Mouse (Mus musculus): Measurements from ENCODE around the gene Csf2rb. TPM values are rescaled to one million over a fixed set of nuclear protein-coding genes. Genes with fewer than 3 reads are reported as not detected.
"Not testable (repeated sequence)": the region's sequence is repeated elsewhere in the genome, so short reads cannot be mapped to it uniquely, and the experiment has no call there.

Gene Csf2rb
- polyA plus RNA-seq, 1 experiment = not detected

DNA sequence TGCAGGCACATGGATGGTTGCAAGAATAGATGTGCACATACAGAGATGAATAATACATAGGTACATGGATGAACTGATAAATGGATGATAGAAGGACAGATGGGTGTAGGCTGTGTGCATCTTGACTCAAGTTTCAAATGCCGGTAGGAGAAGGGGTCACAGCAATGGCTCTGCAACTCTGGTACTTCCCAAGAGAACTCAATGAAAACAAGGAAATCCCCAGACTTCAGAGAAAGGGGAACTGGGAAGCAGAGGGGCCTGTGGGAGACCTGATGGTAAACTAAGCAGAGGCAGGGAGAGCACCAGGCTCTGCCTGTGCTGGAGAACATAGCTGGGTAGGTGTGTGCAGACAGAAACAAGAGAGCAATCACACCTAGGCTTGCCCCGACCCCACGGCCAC is 8.8 kb downstream of the Csf2rb start:
- 88% methylated on average over 3 of the region's 3 CpGs for WGBS
- Histone ChIP-seq H3K4me3 (ENCODE audit: insufficient read depth, low read depth, low read length) (no peak overlapping the region), H3K4me1 (ENCODE audit: control insufficient read depth, insufficient read depth, low read length) (no peaks in the 10 kb centered on the region), H3K27ac (ENCODE audit: insufficient read depth, low read depth, low read length) (no peak overlapping the region)
- TF ChIP-seq POLR2A (IDR thresholded peaks at IDR 0.05; ENCODE audit: insufficient read depth, low read depth, low read length) = no peak

DNA sequence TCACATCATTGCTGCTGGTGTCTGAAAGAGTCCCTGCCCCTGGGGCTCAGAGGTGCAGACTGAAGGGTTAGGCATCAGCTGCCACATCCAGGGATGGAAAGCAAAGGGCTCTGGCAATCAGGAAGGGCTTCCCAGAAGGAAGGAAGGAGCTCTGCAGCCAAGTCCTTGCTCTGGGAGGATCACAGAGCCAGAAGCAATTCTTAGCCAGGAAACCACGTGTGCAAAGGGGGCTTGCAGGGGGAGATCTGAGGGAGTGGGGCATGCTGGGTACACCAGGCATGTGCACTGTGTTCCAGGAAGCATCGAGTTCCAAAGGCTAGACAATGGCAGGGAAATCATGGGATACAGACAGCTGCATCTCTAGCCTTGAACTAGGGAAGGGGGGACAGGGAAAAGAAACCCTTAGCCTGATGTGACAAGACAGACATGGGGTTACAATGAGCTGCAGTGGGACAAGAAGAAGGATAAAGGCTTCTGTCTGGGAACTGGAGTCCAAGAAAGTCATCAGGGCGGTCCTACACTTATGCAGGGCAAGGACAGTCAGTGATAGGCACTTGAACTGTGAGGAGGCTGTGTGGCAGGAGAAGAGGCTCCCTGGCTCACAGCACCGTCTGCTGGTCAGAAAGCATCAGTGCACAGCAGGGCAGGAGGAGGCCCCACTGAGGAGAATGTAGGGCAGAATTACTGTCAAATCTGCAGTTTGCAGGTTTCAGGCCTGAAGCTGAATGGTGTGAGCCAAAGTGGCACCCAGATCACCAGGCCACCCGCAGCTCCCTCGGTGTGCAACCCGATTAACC is 14.3 kb downstream of the Csf2rb start:
- WGBS = 21% methylated on average over 7 of the region's 7 CpGs
- H3K4me1 ChIP-seq (ENCODE audit: control insufficient read depth, insufficient read depth, low read length); H3K27ac ChIP-seq (ENCODE audit: insufficient read depth, low read depth, low read length); H3K4me3 ChIP-seq (ENCODE audit: insufficient read depth, low read depth, low read length): not testable (repeated sequence)
- TF ChIP-seq CTCF (IDR thresholded peaks at IDR 0.05; ENCODE audit: insufficient read depth, low read depth, low read length) = peak; percentile 63

DNA sequence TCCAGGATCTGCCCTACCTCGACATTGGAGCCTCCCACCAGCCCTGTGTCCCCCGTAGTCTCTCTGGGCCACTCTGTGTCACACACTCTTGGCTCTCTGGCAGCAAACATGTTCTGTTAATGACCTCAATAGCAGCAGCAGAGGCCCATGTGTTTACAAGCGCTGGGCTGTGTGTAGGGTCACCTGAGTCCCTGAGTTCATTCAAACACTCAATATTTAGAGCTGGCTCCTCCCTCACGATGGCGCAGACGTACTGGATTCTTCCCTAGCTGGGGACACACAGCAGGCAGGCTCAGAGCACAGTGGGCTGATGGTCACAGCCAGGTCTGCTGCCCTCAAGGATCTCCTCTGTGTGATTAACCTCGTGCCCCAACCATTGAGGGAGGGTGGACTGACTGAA is 15.4 kb downstream of the Csf2rb start:
- not testable (repeated sequence) for H3K4me3 ChIP-seq (ENCODE audit: insufficient read depth, low read depth, low read length); H3K27ac ChIP-seq (ENCODE audit: insufficient read depth, low read depth, low read length); H3K4me1 ChIP-seq (ENCODE audit: control insufficient read depth, insufficient read depth, low read length)
- 84% methylated on average over 6 of the region's 7 CpGs for WGBS

GRCm38 (mm10) chr15:78343683-78344082 is 18.1 kb downstream of the Csf2rb start:
- TF ChIP-seq POLR2A (IDR thresholded peaks at IDR 0.05; ENCODE audit: insufficient read depth, low read depth, low read length) (no peak), CTCF (IDR thresholded peaks at IDR 0.05; ENCODE audit: insufficient read depth, low read depth, low read length) (no peak)
- Histone ChIP-seq H3K4me1 (ENCODE audit: control insufficient read depth, insufficient read depth, low read length) (no peaks in the 10 kb centered on the region; the same call in 1 of the 2 replicates), H3K27ac (ENCODE audit: insufficient read depth, low read depth, low read length) (no peak overlapping the region), H3K4me3 (ENCODE audit: insufficient read depth, low read depth, low read length) (no peak overlapping the region)
- 18% methylated on average over 1 of the region's 1 CpGs for WGBS

DNA sequence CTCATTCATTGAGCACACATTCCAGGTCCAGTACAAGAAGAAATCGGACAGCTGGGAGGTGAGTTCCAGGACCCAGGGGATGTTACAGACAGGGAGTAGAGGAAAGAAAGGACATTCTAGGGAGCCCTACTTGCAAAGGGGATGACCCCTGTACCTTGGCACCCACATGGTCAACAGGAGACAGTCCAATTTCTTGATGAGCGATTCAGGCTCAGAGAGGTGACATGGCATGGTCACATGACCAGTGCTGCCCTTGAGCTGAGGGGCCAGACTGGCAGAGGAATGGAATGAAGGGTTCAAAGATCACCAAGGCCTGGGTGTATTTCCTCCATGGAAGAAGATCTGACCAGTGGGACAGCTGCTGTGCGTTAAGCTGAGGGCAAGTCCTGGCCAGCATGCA is 19.0 kb downstream of the Csf2rb start:
- no peak overlapping the region for H3K4me3 ChIP-seq (ENCODE audit: insufficient read depth, low read depth, low read length)
- WGBS = 95% methylated on average over 3 of the region's 3 CpGs
- H3K4me1 ChIP-seq (ENCODE audit: control insufficient read depth, insufficient read depth, low read length) = no peaks in the 10 kb centered on the region; the same call in 1 of the 2 replicates
- TF ChIP-seq CTCF (IDR thresholded peaks at IDR 0.05; ENCODE audit: insufficient read depth, low read depth, low read length) (no peak), POLR2A (IDR thresholded peaks at IDR 0.05; ENCODE audit: insufficient read depth, low read depth, low read length) (no peak)
- no peak overlapping the region for H3K27ac ChIP-seq (ENCODE audit: insufficient read depth, low read depth, low read length)

DNA sequence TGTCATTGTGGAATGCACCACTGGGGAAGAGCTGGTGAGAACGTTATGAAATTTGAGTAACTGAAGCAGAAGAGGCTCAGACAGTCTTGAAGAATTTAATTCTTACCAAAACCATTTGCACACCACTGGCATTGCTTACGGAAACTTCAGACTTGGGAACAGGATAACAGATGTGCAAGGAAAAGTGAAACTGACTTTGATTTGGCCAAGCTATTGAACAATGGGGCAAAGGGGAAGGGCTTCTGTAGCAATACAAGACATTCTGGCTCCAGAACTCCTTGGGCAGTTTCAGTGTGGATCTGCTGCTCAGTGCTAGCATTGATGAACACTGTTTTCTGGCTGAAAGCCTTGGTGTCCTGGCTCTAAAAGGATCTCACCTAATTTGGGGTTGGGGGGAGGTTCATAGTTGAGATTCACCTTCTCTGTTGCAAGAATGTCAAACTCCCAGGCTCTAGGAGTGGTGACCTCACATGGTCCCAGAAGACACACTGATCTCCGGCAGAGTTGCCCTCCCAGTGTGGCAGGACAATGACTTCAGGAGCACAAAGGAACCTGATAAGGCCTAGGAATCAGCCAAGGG is 26.1 kb downstream of the Csf2rb start:
- no peak for TF ChIP-seq POLR2A (IDR thresholded peaks at IDR 0.05; ENCODE audit: insufficient read depth, low read depth, low read length)
- TF ChIP-seq CTCF (IDR thresholded peaks at IDR 0.05; ENCODE audit: insufficient read depth, low read depth, low read length) = no peak
- 71% methylated on average over 3 of the region's 3 CpGs for WGBS
- Histone ChIP-seq H3K27ac (ENCODE audit: insufficient read depth, low read depth, low read length) (no peak overlapping the region), H3K4me3 (ENCODE audit: insufficient read depth, low read depth, low read length) (no peak overlapping the region), H3K4me1 (ENCODE audit: control insufficient read depth, insufficient read depth, low read length) (no peaks in the 10 kb centered on the region)

DNA sequence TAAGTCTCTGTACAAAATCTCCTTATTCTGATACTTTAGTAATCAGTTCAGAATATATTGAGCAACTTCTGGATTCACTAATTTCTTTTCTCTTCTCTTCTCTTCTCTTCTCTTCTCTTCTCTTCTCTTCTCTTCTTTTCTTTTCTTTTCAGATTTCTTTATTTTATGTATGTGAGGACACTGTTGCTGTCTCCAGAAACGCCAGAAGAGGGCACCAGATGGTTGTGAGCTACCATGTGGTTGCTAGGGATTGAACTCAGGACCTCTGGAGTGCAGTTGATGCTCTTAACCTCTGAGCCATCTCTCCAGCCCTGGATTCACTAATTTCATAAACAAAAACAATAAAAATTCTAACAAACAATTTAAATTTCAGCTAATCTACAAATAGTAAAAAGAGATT is 29.4 kb downstream of the Csf2rb start:
- WGBS = 0% methylated on average over 1 of the region's 1 CpGs
- Histone ChIP-seq H3K4me1 (ENCODE audit: control insufficient read depth, insufficient read depth, low read length) (no peaks in the 10 kb centered on the region), H3K4me3 (ENCODE audit: insufficient read depth, low read depth, low read length) (no peak overlapping the region), H3K27ac (ENCODE audit: insufficient read depth, low read depth, low read length) (no peak overlapping the region)
- TF ChIP-seq POLR2A (IDR thresholded peaks at IDR 0.05; ENCODE audit: insufficient read depth, low read depth, low read length) (no peak), CTCF (IDR thresholded peaks at IDR 0.05; ENCODE audit: insufficient read depth, low read depth, low read length) (no peak)

- TF ChIP-seq POLR2A (IDR thresholded peaks at IDR 0.05; ENCODE audit: insufficient read depth, low read depth, low read length) (no peak), CTCF (IDR thresholded peaks at IDR 0.05; ENCODE audit: insufficient read depth, low read depth, low read length) (no peak)
- WGBS = 94% methylated on average over 5 of the region's 5 CpGs
- no peaks in the 10 kb centered on the region for H3K4me1 ChIP-seq (ENCODE audit: control insufficient read depth, insufficient read depth, low read length)
- no peak overlapping the region for H3K27ac ChIP-seq (ENCODE audit: insufficient read depth, low read depth, low read length)
- no peak overlapping the region for H3K4me3 ChIP-seq (ENCODE audit: insufficient read depth, low read depth, low read length)
Observed at GRCm38 (mm10) chr15:78355548-78355947, 30.0 kb downstream of the Csf2rb start.

DNA sequence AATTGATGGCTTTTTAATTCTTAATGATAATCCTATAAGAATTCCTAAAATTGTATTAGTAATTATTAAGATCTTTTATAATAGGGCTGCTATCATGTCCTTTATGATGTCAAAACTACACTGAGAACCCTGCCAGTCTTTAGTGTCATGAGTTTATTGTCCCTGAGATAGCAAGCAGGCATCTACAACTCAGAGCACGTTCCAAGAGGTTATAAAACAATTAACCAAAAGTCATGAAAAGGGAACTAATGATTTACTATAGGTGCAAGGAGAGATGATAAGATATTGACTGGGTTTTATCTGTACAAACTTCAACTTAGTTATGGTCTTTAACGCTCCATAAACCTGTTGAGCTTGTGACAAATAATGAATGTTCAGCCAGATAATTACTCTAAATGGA is 40.4 kb downstream of the Csf2rb start:
- TF ChIP-seq POLR2A (IDR thresholded peaks at IDR 0.05; ENCODE audit: insufficient read depth, low read depth, low read length) (no peak), CTCF (IDR thresholded peaks at IDR 0.05; ENCODE audit: insufficient read depth, low read depth, low read length) (no peak)
- no peak overlapping the region for H3K27ac ChIP-seq (ENCODE audit: insufficient read depth, low read depth, low read length)
- H3K4me3 ChIP-seq (ENCODE audit: insufficient read depth, low read depth, low read length) = no peak overlapping the region
- WGBS = 90% methylated on average over 2 of the region's 2 CpGs
- H3K4me1 ChIP-seq (ENCODE audit: control insufficient read depth, insufficient read depth, low read length) = peaks cover 4% of the 10 kb centered on the region; the same call in 1 of the 2 replicates
